Mouse (Mus musculus) CD8-positive naive resting alpha-beta T cell, adult 2 months (primary cell): Measurements from ENCODE around the gene Ugt1a1.
"Not testable (repeated sequence)": the region's sequence is repeated elsewhere in the genome, so short reads cannot be mapped to it uniquely, and the experiment has no call there.

ENCODE experiments used
- DNase-seq, 2 experiments: peaks; one replicate each; pipeline ENCODE4 v3.0.0; 2022; ENCODE audit warnings: low read depth in 2 of 2, low spot score in 2 of 2

Ugt1a1 gene

GRCm38 (mm10) chr1:88211812-88212211, at the start of gene Ugt1a1:
Ugt1a1 (plus strand) TSS chr1:88211959.
- DNase-seq = peak in 1 of 2 experiments; percentile 0

GRCm38 (mm10) chr1:88165711-88166110, 46.0 kb upstream of the Ugt1a1 start, which contains the start of gene Ugt1a5:
Ugt1a5 (plus strand) TSS chr1:88166012.
- no peak for DNase-seq

GRCm38 (mm10) chr1:88172190-88172589, 39.6 kb upstream of the Ugt1a1 start:
- not testable (repeated sequence) for DNase-seq

GRCm38 (mm10) chr1:88179657-88180056, 32.1 kb upstream of the Ugt1a1 start:
- no peak for DNase-seq

GRCm38 (mm10) chr1:88186325-88186935, 25.3 kb upstream of the Ugt1a1 start:
- no peak for DNase-seq

- no peak for DNase-seq
Measured at GRCm38 (mm10) chr1:88192136-88192535, 19.6 kb upstream of the Ugt1a1 start.

- no peak for DNase-seq
Measured at GRCm38 (mm10) chr1:88195687-88196086, 16.1 kb upstream of the Ugt1a1 start.

- no peak for DNase-seq
Measured at GRCm38 (mm10) chr1:88197443-88197842, 14.3 kb upstream of the Ugt1a1 start.

- no peak for DNase-seq
Measured at GRCm38 (mm10) chr1:88199996-88200395, 11.8 kb upstream of the Ugt1a1 start.

- no peak for DNase-seq
Measured at GRCm38 (mm10) chr1:88200456-88200855, 11.3 kb upstream of the Ugt1a1 start, which contains the start of gene Ugt1a2. Ugt1a2 (plus strand) TSS chr1:88200601.

GRCm38 (mm10) chr1:88205294-88205922, 6.4 kb upstream of the Ugt1a1 start, which contains the start of gene Dnajb3:
Dnajb3 (minus strand) TSS chr1:88205782.
- no peak for DNase-seq

- no peak for DNase-seq
Measured at GRCm38 (mm10) chr1:88206843-88207479, 4.8 kb upstream of the Ugt1a1 start.

GRCm38 (mm10) chr1:88212341-88213045, 734 bp downstream of the Ugt1a1 start:
- DNase-seq = no peak

GRCm38 (mm10) chr1:88213061-88213460, 1.3 kb downstream of the Ugt1a1 start:
- no peak for DNase-seq

GRCm38 (mm10) chr1:88213766-88214461, 2.2 kb downstream of the Ugt1a1 start:
- DNase-seq = peak in 1 of 2 experiments; percentile 1

- no peak for DNase-seq
Measured at GRCm38 (mm10) chr1:88214462-88214952, 2.7 kb downstream of the Ugt1a1 start.

GRCm38 (mm10) chr1:88215466-88216380, 4.0 kb downstream of the Ugt1a1 start:
- peak in 1 of 2 experiments; percentile 1 for DNase-seq

- no peak for DNase-seq
Measured at GRCm38 (mm10) chr1:88216551-88216950, 4.8 kb downstream of the Ugt1a1 start.

GRCm38 (mm10) chr1:88217144-88217543, 5.4 kb downstream of the Ugt1a1 start:
- no peak for DNase-seq

GRCm38 (mm10) chr1:88217576-88217975, 5.8 kb downstream of the Ugt1a1 start:
- peak in 1 of 2 experiments; percentile 1 for DNase-seq
